Mouse (Mus musculus): ENCODE measurements at regions not wholly inside any gene's neighbourhood (a gene's known extent, or its start where the extent isn't known, plus 50 kb on each side); places are given as distances from the start of the nearest gene placed in this dataset.

DNA sequence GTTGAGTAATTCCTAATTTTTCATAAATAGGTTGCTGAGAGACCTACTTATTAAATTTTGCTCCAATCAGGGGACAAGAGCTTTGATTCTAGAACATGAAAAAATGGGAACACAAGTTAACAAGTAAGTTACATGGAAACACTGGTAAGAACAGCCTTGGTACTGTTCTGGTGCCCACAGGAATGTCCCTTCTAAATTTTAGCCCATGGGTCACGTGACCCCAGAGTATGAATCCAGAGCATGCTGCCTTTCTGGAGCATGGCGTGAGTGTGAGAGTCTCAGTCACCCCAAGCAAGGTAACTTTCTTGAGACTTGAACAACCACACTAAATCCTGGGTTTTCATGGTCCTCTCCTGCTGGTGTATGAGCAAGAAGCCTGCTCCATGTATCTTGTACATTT lies 263.7 kb upstream of the Actbl2 start:
- no peak for DNase-seq (ENCODE audit: low spot score)

DNA sequence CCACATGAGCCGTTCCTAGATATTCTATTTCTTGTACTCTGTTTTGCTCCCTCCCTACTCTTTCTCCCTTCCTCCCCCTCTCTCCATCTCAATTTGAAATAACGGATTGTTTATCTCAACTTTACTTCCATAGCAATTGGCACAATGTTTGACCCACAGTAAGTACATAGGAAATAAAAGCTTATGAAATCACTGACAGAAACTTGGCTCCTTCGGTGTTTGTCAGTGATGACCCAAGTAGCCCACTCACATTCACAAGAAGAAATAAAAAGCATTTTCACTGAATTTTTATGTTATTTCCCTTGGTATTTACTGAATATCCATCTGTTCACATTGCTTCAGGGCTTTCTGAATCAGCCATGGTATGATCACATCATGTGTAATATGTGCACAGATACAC lies 260.2 kb upstream of the Actbl2 start:
- DNase-seq (ENCODE audit: low spot score): no peak

DNA sequence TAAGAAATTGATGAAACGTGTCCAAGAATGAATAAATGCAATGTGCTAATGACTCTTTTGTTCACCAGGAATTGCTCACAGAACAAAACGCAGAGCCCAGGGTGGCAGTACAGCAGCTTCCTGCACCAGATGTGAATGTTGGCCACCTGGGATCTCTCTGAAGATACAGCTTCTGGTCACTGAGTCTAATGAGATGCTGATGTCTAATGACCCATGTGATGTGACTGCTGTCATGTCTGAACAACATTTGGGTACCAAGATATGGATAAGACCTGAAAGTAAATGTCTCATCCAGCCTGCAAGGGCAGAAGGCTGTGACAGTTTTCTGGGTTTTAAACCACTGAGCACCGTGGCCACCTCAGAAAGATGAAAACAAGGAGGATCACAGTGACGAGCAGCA lies 252.1 kb upstream of the Actbl2 start:
- DNase-seq (ENCODE audit: low spot score): no peak

DNA sequence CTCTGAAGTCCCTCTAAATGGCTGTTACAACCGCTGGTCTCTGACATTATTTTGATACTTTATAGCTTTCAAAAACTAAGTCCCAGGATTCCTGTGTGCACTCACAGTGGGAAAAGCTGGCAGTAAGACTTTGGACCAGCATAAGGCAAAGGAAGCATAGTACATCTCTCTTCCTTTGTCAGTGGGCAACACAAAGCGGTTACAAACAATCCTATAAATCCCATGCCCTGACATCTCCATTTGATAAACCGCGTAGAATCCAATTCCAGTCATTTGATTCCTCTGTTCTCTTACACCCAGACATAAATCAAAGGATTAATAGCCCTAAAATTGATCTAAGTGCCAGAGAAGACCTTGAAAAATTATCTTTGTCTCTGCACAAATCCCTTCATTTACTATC lies 240.7 kb upstream of the Actbl2 start:
- DNase-seq (ENCODE audit: low spot score): no peak

GRCm38 (mm10) chr13:111030111-111030510 lies 224.7 kb upstream of the Actbl2 start:
- DNase-seq (ENCODE audit: low spot score): no peak

GRCm38 (mm10) chr13:111031633-111032032 lies 223.2 kb upstream of the Actbl2 start:
- DNase-seq (ENCODE audit: low spot score): no peak

DNA sequence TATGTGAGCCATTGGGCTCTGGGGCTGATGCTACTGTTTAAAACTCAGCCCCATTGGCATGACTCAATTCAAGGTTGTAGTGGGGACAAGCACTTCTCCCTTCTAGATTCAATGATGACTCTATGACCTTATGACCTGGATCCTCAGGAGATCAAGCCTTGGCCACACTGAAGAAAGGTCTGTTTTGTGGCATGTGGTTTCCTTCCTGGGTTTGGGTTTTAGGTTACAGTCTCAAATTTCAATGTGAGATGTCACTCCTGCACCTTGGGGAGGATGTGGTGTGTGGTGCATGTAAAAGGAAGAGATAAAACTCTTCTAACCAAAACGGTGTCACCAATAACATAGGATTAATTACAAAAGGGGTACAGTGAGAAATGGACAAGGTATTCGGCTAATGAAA lies 211.2 kb upstream of the Actbl2 start:
- DNase-seq (ENCODE audit: low spot score): no peak

DNA sequence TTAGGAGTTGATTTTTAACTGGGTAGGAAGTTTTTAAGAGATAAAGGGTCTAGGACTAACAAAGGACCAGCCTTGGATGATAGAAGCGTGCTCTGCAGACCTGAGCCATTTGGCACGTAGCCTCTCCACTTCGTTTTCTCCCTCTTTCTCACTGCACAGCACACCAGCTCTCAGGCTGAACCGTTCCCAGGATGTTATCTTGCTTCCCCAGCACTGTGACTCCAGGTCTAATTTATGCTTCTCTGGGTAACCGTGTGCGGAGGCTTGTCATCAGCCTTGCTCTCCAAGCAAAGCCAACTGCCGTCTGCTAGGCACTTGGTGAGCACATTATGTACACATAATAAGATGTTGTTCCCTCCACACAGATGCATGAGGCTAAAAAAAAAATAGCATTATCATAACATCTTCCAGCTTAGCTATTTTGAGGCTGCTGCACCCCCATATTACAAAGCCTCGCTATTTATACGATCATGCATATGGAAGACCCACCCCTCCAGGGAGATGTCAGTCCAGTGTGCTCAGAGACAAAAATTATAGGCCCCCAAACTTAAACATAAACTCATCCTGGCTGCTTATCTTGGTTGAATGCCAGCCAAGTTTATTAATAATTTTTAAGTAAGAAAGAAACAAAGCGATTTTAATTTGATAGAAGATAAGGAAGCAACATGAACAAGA lies 210.3 kb upstream of the Actbl2 start:
- DNase-seq (ENCODE audit: low spot score): no peak

DNA sequence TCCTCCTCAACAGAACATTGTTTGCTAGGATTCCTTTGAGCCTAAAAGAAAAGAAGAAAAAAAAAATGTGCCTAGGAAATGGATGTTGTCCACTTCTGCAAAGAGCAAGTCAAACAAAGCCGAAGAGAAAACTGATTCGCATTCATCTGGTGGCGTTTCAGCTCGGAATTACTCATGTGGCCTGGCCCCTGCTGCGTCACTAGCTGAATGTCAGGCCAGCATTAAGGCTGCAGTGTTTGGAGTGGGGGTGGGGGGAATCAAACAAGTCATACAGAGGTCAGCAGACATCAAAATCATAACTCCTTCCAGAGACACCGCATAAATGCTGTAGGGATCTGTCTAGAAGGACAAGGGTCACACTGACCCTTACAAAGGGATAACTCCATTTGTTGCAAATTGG lies 204.7 kb upstream of the Actbl2 start:
- DNase-seq (ENCODE audit: low spot score): no peak

GRCm38 (mm10) chr13:111055817-111056216 lies 199.0 kb upstream of the Actbl2 start:
- DNase-seq (ENCODE audit: low spot score): no peak

- DNase-seq (ENCODE audit: low spot score): no peak
Measured at GRCm38 (mm10) chr13:111087753-111088152, 167.1 kb upstream of the Actbl2 start.

GRCm38 (mm10) chr13:111096071-111096470 lies 158.7 kb upstream of the Actbl2 start:
- no peak for DNase-seq (ENCODE audit: low spot score)

GRCm38 (mm10) chr13:111097336-111097735 lies 157.5 kb upstream of the Actbl2 start:
- no peak for DNase-seq (ENCODE audit: low spot score)

DNA sequence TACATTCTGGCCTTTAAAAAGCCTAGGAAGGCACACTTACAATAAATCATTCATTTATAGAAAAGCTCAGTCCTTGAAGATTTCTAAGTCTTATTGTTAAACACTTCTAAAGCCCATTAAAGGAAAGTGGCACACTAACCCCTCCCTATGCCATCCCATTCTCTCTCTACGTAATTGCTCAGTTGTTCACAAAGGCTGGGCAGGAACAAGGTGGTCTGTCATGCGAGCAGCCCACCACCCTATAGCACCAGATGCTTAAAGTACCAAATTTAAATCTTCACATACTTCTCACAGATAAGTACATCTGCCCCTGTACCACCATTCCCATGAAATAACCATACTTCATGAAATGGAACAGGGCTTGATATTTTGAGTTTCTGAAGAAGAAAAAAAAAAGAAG lies 156.1 kb upstream of the Actbl2 start:
- no peak for DNase-seq (ENCODE audit: low spot score)

DNA sequence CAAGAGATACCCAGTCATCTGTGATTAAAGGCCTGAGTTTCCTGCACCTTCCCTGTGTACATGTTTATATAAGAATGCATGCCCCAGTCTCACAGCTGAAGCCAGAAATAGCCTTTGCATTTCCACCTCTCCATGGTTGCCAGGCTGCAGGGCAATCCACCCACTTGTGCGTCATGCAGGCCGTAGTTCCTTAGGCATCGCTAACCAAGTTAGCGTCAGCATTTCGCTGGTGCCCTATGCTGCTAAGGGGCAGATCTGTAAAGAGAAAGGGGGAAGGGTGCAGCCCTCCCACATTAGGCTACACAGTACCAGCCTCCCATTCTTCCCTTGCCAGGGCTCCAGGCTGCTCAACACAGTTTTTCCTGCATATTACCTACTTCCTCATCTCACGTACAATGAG lies 155.6 kb upstream of the Actbl2 start:
- DNase-seq (ENCODE audit: low spot score): no peak

- DNase-seq (ENCODE audit: low spot score): no peak
Measured at GRCm38 (mm10) chr13:111100448-111100847, 154.4 kb upstream of the Actbl2 start.

DNA sequence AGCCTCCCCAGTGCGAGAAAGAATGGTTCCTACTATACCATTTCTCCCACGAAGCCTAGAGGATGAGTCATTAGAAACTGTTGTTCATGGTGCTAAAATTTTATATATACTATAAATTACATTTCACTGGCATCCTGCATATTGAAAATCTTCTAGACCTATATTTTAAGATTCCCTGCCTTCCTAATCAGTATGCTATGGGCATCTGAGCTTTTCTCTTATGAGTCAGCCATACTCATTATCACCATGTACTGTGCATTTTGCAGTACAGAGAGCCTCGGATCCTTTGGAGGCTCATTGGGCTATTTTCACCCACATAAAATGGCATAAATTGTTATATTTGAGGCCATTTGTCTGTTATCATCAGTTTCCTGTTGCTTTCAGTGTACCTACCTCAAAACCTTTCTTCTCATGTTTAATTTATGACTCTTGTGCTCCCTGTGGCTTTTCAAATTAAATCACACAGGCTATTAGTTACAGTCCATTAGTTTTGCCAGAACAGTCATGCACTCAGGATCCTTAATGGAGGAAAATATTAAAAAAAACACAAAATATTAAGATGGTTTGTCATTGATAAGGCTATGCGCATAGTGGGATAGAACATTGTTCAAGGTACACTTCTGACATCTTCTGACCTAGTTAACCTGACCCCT lies 150.1 kb upstream of the Actbl2 start:
- DNase-seq (ENCODE audit: low spot score): no peak

DNA sequence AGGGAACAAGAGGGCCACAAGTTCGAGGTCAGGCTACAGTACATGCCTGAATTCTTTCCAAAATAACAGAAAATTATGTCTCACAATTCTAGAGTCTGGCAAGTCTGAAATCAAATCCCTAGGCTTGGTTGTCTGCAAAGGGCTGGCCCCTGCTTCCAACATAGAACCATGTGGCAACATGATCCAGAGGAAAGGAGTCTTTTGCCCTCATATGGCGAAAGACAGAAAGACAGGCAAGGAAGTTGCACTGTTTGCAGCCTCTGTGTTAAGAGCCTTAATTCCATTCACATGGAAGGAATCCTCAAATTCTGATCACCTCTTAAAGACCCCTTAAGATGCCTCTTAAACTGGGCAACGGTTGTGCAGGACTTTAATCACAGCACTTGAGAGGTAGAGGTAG lies 123.7 kb upstream of the Actbl2 start:
- no peak for DNase-seq (ENCODE audit: low spot score)

DNA sequence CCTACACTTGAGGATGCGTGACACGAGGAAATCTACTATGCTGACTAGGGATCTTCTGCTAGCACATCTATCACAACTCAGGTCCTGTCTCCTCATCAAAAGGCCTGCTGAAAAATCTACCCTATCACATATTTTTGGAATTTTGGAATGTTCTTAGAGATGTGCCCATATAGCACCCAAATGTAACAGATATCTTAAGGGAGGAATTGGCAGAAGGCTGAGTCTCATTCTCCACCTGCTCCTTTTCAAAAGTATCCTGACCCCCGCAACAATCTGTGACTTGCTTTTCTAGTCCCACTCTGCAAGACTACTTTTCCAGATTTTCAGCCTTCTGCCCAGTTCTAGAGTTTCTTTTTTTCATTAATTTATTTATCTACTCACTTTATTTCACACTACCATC lies 118.4 kb upstream of the Actbl2 start:
- DNase-seq (ENCODE audit: low spot score): no peak

GRCm38 (mm10) chr13:111142757-111143420 lies 111.9 kb upstream of the Actbl2 start:
- DNase-seq (ENCODE audit: low spot score): no peak

- no peak for DNase-seq (ENCODE audit: low spot score)
Measured at GRCm38 (mm10) chr13:111144721-111145120, 110.1 kb upstream of the Actbl2 start.

DNA sequence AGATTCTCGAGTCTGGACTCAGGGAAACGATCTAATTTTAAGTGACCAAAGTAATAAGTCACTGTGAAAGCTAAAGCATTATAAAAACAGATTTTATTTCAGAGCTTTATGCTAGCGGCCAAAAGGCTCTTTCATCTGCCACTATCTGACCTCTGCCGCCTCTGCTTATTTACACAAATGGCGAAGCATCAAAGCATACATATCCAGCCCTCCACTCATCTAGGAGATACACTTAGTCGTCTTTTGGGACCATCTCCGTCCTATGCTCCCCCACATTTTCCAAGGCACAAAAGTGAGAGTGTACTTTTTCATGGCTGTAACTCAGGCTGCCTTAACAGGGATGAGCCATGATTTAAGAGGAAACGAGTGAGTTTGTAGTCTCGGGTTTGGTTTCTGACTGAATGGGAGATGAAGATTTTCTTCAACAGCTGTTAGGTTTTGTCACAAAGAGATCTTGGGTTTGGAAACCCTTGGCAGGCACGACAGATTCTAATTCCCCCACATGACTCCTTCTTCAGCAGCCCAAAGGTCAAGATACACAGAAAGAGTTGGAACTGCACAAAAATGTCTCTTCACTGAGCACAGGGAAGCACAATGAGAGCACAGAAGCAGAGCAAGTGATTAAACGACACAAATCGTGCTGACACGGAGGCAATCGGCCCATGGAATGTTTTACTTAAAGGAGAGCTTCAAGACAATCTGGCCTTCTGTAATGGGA lies 96.7 kb upstream of the Actbl2 start:
- peak; percentile 1 for DNase-seq (ENCODE audit: low spot score)

- DNase-seq (ENCODE audit: low spot score): no peak
Measured at GRCm38 (mm10) chr13:111159498-111159897, 95.3 kb upstream of the Actbl2 start.

All from ovary, postnatal 14 days (tissue).